Mouse (Mus musculus) kidney, adult 11 months (tissue): ENCODE results near the gene Cpne6.

ENCODE experiments used
- DNase-seq: peaks from one replicate; pipeline ENCODE4 v3.0.0; 2022

The Cpne6 gene

DNA sequence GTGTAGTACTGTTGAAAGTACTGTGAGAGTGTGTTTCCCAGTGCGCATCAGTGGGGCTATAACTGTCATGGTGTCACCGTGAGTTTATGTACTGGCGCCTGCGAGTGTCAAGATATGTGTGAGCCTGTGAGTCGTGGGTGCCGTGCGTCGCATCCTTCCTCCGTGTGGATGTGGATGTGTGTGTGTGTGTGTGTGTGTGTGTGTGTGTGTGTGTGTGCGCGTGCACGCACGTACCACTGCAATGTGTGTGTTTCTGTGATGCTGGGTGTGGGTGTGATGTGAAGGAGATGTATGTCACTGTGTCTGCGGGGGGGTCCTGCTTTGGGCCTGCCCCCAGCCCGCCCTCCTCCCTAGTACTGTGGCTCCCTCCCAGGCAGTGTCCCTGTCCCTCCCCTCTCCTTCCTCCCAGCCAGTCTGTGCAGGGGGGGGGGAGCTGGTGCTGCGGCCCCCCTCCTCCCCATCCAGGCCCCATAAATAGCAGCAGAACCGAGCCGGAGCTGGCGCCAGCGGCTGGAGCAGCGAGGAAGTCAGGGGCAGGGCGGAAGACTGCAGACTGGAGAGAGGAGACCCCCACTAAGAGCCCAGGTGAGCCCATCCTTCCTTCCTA, at the start of gene Cpne6:
Gene Cpne6 (plus strand): TSS at position 321 of the 607 bp plus-strand sequence.
- no peak for DNase-seq

DNA sequence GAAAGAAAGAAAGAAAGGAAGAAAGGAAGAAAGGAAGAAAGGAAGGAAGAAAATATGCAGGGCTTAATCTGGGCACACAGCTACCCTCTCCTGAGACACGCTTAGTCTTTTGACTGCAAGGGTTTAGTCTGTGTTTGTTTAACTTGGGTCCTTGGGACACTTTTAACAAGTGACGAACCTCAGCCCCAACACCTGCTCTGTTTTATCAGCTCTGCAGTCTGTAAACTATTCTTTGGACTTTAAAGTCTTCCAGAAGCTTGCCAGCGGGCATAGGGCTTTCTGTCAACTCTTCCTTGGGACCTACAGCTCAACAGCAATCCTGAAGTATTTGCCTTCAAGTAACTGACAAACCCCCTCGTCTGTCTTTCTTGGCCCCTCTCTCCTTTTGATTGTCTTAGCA, 48.5 kb upstream of the Cpne6 start:
- no peak for DNase-seq

DNA sequence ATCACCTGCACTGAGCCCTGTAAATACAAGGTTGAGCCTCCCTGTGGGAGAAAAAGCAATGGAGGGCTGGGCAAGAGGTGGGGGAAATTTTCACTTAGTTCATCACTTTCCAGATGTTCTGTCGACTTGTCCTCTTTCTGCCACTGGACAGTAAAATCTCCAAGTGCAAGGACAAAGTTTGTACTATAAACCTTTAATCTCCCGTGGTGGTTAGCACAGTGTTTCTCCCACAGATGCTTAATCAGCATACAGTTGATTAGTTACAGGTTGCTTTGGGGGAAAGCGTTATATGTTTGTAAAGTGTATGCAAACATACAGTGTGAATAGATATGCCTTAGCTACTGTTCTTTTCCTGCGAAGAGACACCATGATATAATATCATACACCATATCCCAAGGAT, 43.8 kb upstream of the Cpne6 start:
- no peak for DNase-seq

DNA sequence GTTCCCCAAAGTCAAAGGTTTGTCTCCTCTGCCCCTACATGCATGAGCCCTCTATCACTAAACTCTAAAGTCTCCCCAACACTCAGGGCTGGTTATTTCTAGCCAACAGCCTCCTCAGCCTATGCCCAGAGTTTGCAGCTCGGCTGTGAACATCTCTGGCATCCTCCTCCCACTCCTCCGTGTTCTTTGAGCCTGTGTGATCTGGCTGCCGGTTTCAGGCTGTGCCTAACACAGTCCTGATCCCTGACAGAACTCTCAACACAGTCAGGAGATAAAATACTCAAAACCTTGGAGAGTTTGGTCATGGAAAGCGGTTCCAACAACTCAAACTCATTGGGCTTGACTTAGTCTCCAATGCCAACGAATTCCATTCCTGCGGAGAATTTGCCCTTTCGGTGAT, 43.1 kb upstream of the Cpne6 start:
- no peak for DNase-seq

DNA sequence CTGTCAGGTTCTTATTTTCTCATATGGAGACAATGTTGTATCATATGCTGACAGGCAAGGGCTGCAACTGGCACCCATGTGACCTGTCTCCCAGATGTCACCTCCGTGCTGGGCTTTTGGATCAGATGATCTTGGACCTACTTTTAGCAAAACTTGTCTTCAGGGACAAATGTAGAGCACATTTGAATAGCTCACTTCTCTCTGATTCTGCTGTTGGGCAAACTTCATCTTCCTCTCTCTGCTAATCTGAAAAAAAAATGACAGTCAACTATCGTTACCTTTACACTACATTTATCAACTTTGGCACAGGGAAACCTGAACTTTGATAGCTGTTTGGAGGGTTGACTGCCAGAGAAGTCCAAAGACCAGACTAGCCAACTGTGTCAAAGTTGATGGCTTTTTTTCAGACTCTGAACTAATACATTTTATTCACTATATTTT, 41.9 kb upstream of the Cpne6 start:
- peak; percentile 66 for DNase-seq

DNA sequence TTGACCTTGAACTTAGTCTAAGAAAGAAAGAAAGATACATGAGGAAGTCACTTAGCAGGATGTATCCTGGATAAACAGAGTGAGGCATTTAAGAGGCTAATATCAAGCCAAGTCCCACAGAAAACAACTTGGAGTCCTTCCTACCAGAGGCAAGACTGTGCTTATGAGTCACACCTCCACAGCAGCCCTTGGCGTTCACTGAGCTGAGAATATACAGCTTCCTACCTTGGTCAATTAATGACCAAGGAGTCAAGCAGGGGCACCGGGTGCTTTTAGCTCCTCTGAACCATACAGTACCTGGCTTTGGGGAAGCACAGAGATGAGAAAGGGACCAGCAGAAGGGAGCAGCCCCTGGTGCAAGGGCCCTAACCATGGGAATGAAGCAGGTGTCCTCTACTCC, 41.2 kb upstream of the Cpne6 start:
- DNase-seq = peak; percentile 86

DNA sequence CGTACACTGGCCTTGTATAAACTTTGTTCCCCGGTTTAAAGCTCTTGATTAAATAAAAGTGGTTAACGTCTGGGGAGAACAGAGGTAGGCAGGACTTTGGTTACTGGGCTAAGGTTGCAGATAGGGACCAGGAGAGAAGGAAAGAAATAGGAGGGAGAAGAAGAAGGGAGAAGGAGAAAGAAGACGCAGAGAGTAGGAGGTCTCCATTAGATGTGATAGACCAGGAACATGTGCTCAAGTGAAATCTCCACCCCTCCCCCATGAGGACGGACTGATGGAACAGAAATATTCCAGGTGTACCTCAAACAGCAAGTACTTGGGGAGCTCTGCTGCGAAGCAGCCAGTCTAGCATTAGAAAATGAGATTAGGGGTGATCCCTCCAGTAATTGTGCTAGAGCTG, 40.4 kb upstream of the Cpne6 start:
- no peak for DNase-seq

DNA sequence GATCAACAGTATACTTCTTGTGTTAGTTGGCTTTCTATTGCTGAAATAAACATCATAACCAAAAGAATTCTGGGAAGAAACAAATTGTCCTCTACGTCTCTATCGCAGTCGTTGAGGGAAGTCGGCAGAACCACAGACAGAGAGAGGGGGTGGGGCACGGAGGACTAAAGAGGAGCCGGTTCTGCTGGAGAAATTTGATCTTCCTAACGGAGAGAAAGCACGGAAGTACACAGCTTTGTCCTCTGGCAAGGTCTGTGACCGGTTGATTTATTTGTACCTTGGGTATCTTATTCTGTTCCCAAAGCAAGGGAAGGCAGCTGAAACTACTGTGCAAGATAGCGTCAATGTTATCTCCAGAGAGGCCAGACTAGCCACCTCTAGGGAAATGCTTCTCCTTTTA, 39.4 kb upstream of the Cpne6 start:
- DNase-seq = no peak

DNA sequence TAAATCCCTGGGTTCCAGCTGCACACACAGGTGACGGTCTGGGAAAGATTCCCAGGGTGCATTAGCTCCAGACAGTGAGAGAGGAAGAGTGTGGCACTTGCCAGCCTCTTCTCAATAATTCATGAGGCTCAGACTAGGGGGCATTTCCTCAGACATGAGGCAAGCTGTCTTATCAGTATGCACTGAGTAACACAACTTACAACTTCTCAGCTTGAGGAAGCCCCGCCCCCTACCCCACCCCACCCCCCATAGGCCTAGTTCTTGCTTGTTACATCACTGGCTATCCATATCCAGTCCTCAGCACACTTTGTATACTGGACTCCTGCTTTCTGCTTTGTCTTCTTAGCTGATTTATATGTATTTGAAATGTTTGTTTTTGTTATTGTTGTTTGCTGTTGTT, 34.6 kb upstream of the Cpne6 start:
- DNase-seq = no peak

DNA sequence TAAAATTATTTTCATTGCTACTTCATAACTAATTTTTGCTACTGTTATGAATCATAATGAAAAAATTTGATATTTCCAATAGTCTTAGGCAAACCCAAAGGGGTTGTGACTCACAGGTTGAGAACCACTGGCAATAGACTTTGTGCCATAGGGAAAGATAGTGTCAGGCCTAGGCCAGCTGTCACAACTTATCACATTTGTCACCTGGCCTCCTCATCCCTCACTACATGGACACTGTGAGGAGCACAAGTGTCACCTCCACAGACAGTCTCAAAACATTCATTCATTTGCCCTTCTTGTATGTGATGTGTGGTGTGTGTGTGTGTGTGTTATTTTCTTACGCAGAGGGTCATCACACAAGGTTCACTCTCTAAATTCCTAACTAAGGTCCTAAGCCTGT, 32.8 kb upstream of the Cpne6 start:
- DNase-seq = no peak

DNA sequence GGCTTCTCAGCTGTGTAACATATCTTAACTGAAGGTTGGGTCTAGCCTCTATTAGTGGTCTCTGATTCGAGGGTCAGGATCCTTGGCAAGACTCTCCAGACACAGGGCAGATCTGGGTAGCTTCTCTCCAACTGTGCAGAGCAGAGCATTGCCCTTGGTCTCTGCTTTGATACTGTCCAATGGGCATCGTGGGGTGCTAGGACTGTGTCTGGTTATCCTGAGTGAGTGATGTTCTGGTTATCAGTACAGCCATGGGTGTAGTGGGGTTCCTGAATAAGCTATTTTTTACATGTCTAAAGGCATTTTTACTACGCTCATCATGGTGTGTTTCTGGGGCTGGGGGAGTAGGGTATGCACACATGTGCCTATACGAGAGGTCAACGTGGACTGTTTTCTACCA, 32.4 kb upstream of the Cpne6 start:
- DNase-seq = no peak

DNA sequence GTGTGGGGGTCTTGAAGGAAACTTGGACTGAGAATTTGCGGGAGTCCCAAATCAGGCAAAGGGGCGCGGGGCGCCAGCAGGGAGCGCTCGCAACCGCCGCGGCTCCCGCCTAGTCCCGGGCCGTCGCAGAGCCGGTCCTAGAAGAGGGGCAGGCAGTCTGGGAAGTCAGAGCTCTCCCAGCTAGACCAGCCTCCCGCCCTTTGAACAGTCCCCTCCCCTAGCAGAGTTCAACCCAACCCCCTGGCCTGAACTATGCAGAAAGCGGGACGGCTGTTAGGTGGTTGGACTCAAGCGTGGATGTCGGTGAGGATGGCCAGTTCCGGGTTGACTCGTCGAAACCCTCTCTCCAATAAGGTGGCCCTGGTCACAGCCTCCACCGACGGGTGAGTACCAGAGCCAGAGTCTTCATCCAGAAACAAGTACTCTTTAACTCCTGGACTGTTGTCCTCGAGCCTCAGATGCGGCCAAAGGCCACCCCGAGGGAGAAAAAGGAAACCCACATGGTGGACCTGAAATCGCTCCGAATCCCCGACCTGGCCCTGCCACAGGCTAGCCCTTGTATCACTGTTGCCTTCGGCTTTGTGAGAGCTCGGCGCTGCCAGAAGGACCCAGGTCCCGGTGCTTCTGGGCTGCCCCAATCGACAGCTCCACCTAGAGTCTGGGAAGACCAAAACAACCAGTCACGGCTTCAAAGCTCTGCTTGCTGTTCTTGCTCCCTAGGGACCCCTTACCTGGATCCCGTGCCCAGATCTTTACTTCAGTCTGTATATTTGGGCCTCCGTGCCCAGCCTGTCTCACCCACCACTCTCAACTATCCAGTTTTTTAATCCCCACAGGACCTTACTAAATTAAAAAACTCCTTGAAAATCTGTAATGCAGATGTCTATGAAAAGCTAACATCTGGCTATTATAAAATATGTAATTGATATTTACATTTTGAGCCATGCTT, 31.3 kb upstream of the Cpne6 start, which contains the start of gene Dhrs4:
Gene Dhrs4 (plus strand): TSS at position 108 of the 949 bp plus-strand sequence.
- peak; percentile 89 for DNase-seq

DNA sequence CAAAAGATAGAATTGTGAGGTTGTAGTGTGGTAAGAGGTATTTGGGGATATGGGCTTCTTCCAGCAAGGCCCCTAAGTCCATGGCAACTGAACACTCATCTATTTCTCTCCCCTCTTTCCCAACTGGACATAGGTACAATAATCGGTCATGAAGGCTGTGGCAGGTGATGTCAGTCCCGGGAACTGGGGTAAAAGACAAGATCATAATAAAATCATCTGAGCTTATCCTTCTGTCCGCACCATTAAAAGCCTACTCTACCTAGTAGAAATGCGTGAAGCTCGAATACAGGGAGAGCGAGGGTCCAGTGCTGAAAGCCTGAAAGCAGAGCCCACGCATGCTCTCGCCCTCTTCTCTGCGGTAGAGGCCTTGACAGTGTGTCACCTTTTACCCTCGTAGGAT, 30.6 kb upstream of the Cpne6 start:
- no peak for DNase-seq

DNA sequence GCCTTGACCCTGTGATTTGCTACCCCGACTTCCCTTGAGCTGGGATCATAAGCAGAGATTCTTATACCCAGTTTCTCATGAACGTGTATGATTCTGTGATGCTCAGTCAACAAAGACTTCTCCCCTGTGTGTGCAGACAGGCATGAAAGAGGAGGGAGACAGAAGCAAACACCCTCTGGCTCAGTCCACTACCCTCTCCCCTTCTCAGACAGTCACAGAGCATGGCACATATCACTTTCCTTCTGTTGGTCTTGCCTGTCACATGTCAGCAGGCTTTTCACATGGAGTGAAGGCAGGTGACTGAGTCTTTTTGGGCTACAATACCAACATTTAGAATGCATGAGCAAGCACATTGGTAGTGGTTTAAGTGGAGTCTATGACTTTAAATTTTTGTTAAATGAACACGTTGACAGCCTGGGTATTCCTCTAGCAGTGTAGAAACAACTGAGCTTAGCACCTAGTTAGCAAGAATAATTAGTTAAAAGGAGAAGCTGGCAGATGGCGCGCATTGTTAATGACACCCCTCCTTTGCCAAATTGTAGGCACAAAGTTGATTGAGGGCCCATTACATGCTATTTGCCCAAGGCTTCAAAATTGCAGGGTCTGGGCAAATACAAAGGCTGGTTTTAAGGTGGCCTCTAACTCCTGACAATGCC, 25.7 kb upstream of the Cpne6 start:
- DNase-seq = no peak

DNA sequence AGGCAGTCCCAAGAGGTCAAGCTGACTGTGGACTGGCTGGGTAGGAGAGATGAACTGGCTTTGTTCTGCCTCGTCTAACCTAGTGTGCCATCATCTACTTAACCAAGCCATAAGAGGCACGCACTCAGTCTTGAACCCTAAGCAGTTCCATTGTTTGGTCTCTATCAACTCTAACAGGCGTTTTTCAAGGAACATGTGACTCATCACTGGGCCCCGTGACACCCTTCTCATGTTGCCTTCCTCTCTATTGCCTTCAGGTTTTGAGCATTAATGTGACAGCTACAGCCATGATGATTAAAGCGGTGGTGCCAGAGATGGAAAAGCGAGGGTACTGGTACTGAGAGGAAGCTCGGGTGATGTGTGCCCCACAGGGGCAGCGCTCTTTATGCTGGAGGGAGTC, 23.4 kb upstream of the Cpne6 start:
- no peak for DNase-seq

DNA sequence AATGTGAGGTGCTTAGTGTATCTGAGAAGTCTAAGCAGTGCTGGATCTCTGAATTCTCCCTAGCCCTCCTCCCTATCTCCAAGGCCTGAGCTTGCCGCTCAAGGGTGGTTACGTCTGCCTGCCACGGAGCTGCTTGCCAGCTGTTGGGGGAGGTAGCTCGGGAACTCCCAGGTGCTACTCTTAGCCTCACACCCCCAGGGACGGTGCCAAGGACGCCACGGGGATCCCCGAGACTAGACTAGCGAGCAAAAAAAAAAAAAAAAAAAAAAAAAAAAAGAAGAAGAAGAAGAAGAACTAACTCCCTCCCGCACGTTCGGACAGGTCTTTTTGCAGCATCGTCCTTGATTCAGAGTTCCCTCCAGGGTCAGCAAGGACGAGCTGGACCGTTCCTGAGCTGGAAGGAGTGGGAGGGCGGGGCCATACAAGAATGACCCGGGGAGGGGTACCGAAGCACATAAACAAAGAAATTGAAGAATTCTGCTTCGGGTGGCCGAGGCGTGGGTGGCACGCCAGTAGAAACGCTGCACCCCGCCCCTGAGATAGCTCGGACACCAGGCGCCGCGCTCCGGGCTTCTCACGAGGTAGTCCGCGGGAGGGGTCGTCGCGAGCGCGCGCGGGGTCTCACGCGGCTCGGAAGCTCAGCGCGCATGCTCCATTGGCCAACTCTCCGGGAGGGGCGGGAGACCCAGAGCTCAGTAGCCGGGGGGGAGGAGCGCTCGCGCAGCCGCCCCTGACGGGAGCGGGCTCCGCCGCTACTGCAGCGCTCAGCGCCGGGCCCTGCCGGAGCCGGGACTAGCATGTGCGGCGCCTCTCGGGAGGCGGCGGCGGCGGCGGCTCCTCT, 19.7 kb upstream of the Cpne6 start, which contains the start of gene Carmil3:
Gene Carmil3 (plus strand): TSS at position 291 of the 841 bp plus-strand sequence.
- DNase-seq = peak; percentile 58

DNA sequence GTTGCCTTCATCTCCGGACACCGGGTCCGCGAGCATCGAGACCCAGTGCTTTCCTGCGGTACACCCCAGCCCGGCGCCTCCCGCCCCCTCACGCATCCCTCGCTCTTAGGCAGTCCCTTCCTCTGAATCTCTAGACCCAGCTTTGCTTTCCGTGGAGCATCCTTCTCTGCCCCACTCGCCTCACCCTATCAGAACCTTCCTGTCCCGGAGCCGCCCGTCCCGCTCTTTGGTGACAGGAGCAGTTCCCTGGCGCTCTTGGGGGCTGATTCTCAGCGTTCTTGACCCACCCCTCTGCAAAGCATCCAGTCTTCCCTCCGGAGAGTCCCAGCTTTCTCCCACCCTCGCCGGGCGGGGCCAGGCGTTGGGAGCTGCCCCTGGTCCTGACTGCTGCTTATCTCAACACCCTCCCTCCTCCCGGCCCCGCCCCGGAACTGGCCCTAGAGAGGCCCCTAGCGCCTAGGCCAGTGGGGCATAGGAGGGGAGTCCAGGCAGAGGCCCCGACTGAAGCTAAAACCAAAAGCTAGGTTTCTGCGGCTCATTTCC, 18.9 kb upstream of the Cpne6 start:
- DNase-seq = peak; percentile 45

DNA sequence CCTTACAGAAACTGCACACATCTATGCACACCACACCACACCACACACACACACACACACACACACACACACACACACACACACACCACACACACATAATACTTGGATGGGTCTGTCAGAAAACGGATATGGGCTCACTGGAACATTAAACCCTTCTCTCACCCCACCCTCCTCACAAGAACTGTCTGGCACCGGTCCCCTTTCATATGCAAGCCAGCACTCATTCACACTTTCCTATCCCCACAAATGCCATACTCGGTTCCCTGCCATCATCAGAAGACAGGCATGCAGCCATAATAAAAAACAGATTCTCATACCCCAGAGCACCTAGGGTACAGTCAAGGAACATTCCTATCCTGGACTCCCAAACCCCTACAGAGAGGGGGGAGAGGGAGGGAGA, 18.1 kb upstream of the Cpne6 start:
- DNase-seq = no peak

DNA sequence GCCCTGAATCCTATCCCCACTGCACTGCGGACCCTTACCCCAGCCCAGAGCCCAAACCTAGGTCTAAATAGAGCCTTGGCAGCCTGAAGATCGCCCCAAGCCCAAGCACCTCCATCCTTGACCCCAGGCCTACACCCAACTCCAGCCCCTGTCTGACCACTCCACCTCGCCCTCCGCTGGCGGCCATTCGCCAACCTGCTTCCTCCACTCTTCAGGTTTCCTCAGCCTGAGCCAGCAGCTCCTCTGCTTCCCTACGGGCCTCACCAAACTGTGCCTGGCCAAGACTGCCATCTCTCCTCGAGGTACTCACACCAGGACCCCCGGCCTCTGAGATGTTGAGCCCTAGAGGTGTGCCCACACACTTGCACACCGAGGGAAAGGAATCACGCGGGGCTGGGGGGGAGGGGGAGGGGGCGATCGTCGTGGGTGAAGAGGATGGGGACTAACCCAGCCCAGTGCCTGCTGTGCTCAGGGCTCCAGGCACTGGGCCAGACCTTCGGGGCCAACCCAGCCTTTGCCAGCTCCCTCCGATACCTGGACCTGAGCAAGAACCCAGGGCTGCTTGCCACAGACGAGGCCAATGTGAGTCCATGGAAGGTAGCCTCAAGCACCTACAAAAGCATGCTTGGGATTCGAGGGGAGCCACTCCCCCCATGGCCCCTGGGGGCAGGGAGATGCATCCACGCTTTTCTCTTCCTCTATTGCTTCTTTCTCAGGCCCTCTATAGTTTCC, 14.6 kb upstream of the Cpne6 start:
- no peak for DNase-seq

DNA sequence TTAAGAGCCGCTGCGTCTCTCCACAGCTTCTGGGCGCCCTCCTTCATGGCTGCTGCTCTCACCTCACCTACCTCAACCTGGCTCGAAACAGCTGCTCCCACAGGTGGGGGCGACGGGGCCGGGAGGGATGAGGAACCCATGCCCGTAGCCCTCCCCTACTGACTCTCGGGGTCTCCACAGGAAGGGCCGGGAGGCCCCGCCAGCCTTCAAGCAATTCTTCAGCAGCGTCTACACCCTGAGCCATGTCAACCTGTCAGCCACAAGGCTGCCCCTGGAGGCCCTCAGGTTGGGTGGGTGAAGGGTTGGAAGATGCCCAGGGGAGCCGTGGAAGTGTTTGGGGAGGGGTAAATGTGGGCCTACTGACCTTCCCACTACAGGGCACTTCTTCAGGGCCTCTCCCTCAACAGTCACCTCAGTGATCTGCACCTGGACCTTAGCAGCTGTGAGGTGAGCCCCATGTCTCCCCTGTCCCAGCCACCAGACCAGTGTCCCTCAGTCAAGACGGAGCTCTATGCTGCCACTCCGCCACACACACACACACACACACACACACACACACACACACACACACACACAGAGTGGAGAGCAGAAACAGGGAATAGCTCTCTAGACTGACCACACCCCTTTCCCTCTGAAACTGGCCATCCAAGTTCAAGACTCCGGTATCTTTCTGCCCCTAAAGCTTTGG, 13.3 kb upstream of the Cpne6 start:
- DNase-seq = no peak

DNA sequence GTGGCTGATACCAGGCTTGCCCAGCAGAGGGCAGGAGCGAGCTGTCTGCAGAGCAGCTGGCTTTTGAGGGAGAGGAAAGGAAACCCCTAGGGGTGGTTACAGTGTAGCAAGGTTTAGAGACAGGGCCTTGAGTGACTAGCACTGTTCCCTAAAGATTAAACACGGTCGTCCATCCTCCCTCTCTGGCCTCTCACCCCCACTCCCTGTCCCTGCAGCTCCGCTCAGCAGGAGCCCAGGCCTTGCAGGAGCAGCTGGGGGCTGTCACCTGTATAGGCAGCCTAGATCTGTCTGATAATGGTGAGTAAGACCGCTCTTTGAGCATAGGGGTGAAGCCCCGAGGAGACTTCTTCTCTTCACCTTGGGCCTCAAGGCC, 12.8 kb upstream of the Cpne6 start:
- peak; percentile 66 for DNase-seq
